Mouse (Mus musculus) central nervous system, embryonic 14 days (tissue): ENCODE results near the gene Mfsd5. TPM values are rescaled to one million over a fixed set of nuclear protein-coding genes. Genes with fewer than 3 reads are reported as not detected.

Experiments used
- polyA plus RNA-seq: library from polyadenylated mRNA; depleted of rRNA; stranded (reverse); fragments of >200 nt; gene quantifications from 2 replicates; pipeline ENCODE4 v1.2.3, GENCODE M21; 2012; rRNA removed

Gene Mfsd5
- polyA plus RNA-seq = 39.0 and 40.3 TPM in 2 replicates

DNA sequence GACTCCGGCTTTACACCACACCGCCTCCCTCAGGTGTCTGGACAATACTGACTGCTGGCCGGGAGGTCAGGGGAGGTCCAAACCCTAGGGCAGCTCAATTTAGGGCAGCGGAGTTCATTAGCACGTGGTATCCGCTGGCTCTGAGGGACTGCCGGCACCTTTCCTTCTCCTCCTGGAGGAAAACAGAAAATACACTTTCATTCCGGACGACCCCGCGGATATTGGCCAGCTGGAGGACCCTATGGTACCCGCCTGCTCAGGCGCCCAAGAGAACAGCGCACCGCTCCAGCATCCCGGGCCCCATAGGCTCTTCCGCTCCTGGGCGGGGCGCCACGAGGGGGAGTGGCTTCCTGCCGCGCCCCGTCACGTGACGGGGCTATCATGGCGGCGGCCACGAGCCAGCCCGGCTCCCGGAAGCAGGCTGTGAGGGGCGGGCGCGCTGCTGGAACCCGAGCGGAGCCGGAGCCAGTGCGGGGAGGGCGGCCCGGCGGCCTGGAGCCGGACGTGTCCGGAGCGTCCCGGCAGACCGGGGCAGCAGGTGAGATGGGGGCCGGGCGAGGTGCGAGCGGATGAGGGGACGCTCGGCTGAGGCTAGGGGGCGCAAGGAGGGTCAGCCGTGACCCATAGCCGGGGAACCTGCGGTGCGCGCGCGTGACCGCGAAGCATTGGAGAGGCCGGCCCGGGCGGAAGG, at the start of gene Mfsd5:
Gene Mfsd5, plus strand, starts transcription at position 363 of the 691 bp plus-strand sequence.

DNA sequence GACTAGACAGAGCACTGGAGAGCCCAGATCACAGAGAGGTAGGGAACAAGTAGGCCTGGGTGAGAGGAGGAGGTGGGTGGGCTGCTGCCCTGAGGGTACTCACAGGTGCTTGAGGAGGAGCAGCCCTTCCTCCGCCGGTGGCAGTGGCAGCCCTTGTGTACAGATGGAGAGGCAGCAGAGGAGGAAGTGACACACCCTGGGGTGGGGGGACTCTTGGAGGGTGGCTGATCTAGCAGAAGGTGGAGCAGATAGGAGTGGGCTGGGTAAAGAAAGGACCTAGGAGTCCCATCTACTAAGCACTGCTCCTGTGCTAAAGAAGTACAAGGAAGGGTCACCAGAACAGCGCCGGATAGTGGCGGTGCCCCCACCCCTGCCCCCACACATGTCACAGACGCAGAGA, 47.5 kb upstream of the Mfsd5 start, which contains the start of gene Itgb7:
Gene Itgb7, minus strand, starts transcription at position 197 of the 400 bp plus-strand sequence.

DNA sequence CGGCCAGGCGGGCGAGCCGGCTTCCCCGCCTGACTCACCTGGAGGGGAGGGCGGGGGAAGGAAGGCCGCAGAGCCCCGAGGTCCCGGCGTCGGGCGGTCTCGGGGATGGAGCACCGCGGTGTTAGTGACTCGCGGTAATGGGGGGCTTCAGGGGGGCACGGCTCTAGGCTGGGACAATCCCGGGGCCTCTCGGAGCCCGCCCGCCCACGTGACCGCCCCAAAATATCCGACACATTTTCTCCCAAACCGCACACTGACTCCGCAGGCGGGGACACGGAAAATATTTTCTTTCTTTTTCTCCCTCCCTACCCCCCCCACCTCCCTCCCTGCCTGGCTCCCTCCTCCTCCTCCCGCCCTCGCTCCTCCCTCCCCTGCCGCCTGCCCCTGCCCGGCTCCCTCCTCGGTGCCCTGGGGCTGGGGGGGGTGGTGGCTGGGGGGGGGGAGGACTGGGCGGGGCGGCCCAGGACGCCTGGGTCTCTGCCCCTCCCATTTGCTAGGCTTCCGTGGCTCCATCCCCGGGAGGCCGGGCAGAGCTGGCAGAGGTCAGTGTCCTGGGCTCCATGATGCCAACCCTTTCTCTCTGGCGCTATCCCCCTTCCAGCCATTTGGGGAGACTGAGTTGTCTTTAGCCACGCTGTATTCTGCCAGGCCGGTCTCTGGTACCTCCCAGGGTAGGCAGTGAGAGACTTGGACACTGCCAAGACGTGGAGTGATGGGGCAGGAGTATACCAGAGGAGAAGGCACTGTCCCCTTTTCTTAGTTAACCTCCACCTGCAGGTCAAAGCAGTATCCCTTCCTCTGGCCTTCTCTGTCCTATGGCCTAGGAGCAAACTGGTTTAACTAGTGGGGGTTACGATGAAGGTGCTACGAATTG, 21.8 kb upstream of the Mfsd5 start, which contains the start of gene Rarg:
Gene Rarg, minus strand, starts transcription at position 316 of the 874 bp plus-strand sequence.

DNA sequence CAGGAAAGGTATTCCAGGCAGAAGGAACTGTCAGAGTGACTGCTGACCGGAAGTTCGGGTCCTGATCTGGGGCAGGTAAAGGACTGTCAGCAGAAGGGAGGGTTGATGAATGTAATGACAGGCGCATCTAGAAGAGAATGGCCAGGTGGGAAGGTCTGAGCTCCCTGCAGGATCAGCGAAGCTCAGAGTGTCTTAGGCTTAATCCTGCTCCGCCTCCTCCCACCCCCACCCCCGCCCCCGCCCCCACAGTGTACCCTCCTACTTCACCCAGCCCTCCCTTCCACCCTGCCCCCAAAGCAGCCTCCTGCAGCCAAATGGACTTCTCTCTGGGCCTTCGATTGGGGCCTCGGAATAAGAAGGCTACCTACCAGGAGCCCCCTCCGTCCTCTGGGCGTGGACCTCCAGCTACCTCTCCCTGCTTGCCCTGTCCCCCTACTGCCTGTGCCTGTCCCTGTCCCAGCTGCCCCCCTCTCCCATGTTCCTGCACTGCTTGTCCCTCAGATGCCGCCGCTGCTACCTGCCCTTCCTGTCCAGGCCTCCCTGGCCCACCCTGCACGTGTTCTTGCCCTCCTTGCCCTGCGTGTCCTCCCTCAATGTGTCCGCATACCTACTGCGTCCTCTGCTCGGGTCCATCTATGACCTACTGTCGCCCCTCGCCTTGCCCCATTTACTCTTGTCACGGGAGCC, 8.8 kb upstream of the Mfsd5 start, which contains the start of gene Gm9918:
Gene Gm9918, plus strand, starts transcription at position 290 of the 687 bp plus-strand sequence.

DNA sequence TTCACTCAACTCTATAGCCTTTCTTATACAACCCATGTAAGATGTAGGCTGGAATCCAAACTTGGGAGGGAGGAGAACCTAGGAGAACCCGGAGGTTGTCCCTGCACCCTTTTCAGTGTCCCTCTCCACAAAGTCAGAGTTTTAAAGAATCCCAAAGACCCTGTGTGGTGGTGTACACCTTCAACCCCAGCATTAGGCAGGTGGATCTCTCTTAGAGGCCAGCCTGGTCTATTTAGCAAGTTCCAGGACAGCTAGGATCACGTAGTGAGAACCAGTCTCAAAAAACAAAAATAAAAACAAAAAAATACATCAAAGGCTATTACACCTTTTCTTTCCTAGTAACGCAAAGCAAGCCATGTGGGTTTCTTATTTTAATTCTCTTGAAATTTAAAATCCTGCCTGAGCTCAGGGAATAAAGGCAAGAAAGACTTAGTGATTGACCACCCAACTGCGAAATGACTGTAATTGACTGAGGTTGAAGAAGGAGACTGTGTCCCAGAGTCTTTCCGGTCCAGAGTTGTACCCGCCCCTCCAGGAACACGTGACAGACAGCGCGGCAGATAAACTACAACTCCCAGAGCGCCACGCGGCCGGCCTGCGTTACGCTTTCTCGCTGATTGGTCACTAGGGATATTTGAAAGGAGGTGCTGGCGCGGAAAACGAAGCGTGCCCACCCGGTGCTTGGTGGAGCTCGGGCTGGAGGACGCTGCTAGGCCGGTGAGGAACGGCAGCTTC, 16.5 kb downstream of the Mfsd5 start, which contains the start of gene Espl1:
Gene Espl1, plus strand, starts transcription at position 634 of the 735 bp plus-strand sequence.

DNA sequence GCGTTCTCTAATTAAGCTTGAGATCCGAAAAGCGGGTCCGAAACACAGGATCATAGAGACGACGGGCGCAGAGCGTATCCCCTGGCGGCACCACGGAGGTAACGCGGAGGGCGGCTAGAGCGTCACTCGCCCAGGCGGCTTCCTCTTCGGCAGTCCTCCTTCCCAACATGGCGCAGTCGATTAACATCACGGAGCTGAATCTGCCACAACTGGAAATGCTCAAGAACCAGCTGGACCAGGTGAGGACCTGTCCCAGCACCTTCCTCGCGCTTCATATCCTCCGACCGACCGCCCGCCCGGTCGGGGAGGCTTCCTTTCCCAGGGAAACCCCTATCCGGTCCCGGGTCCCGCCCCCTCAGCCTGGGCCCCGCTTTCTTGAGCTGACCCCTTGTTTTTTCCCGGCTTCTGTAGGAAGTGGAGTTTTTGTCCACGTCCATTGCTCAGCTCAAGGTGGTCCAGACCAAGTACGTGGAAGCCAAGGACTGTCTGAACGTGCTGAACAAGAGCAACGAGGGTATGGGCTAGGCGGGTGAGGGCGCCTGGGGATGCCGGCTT, 46.8 kb downstream of the Mfsd5 start, which contains the start of gene Pfdn5:
Gene Pfdn5, plus strand, starts transcription at position 95 of the 555 bp plus-strand sequence.

Other genes with a start within 250 kb of the Mfsd5 start
- gene Eif4b, start 205.7 kb upstream of the Mfsd5 start, polyA plus RNA-seq = 183 TPM in 2 replicates
- 15.9 and 36.1 TPM in 2 replicates for gene Tns2, start 179.0 kb upstream of the Mfsd5 start, polyA plus RNA-seq
- 61.2 and 70.4 TPM in 2 replicates for gene Spryd3, start 143.2 kb upstream of the Mfsd5 start, polyA plus RNA-seq
- gene Igfbp6, start 135.1 kb upstream of the Mfsd5 start, polyA plus RNA-seq = 0.98 and 2.7 TPM in 2 replicates
- gene Soat2, start 128.9 kb upstream of the Mfsd5 start, polyA plus RNA-seq = 0.20 and 0.25 TPM in 2 replicates
- 104 and 115 TPM in 2 replicates for gene Zfp740, start 76.2 kb upstream of the Mfsd5 start, polyA plus RNA-seq
- gene Csad, start 74.7 kb upstream of the Mfsd5 start, polyA plus RNA-seq = 53.4 and 66.2 TPM in 2 replicates
- 0.44 and 1.0 TPM in 2 replicates for gene Itgb7, start 47.5 kb upstream of the Mfsd5 start, polyA plus RNA-seq
- 10.4 and 29.3 TPM in 2 replicates for gene Rarg, start 21.9 kb upstream of the Mfsd5 start, polyA plus RNA-seq
- gene Gm9918, start 8.9 kb upstream of the Mfsd5 start, polyA plus RNA-seq = 0.32 and 0.73 TPM in 2 replicates
- gene Espl1, start 16.8 kb downstream of the Mfsd5 start, polyA plus RNA-seq = 16.3 and 17.7 TPM in 2 replicates
- gene Pfdn5, start 46.7 kb downstream of the Mfsd5 start, polyA plus RNA-seq = 418 and 443 TPM in 2 replicates
- 116 and 117 TPM in 2 replicates for gene Myg1, start 52.3 kb downstream of the Mfsd5 start, polyA plus RNA-seq
- gene Aaas, start 71.3 kb downstream of the Mfsd5 start, polyA plus RNA-seq = 49.4 and 50.3 TPM in 2 replicates
- 4.1 and 7.9 TPM in 2 replicates for gene Sp7, start 87.7 kb downstream of the Mfsd5 start, polyA plus RNA-seq
- gene Sp1, start 126.7 kb downstream of the Mfsd5 start, polyA plus RNA-seq = 21.8 TPM in 2 replicates
- 0.58 and 0.82 TPM in 2 replicates for gene Amhr2, start 165.9 kb downstream of the Mfsd5 start, polyA plus RNA-seq
- 98.8 and 101 TPM in 2 replicates for gene Prr13, start 179.6 kb downstream of the Mfsd5 start, polyA plus RNA-seq
- gene Pcbp2, start 191.1 kb downstream of the Mfsd5 start, polyA plus RNA-seq = 555 and 600 TPM in 2 replicates
- gene Gm10337, start 224.3 kb downstream of the Mfsd5 start, polyA plus RNA-seq = not detected in 2 replicates
- gene Map3k12, start 237.6 kb downstream of the Mfsd5 start, polyA plus RNA-seq = 69.0 and 72.9 TPM in 2 replicates
- 146 TPM in 2 replicates for gene Tarbp2, start 238.7 kb downstream of the Mfsd5 start, polyA plus RNA-seq
- gene Npff, start 245.5 kb downstream of the Mfsd5 start, polyA plus RNA-seq = 7.6 and 8.6 TPM in 2 replicates